In genomic region chr6:115174845-115175244, GRCm38 (mm10) we compare ENCODE assay signal across 10 mouse cellular contexts. TPM values are rescaled to one million over a fixed set of nuclear protein-coding genes. Genes with fewer than 3 reads are reported as not detected.
DNase-seq lines count a peak whose midpoint lies in the region; ATAC-seq and TF ChIP-seq lines count a peak whose summit lies in the region.
"Had no signal": no experiment of that assay in that cellular context is flagged by ENCODE, and none has a peak within 500 bp of the region (broad histone marks: within the 10 kb centered on the region; RNA-seq: fewer than 3 reads in every experiment).

No protein-coding gene starts in this region.

- TF ChIP-seq POLR2A in cortical plate, adult 2 months (IDR thresholded peaks at IDR 0.05; ENCODE audit: extremely low read depth, insufficient read depth, low read length): no peak

- peak; percentile 79 for ATAC-seq in megakaryocyte-erythroid progenitor cell, adult 5-6 weeks (replicated peaks; ENCODE audit: low FRiP score, low TSS enrichment, poor library complexity, severe bottlenecking)

- intact Hi-C loops in left cerebral cortex, adult 2 months (cut with DNase I): loop anchor here (5.0 kb wide), 1 partner anchor 47 kb away; no protein-coding TSS in a partner anchor

- H3K4me1 ChIP-seq in cortical plate, adult 2 months (ENCODE audit: control insufficient read depth, insufficient read depth, low read length): peaks cover 6% of the 10 kb centered on the region; the same call in 1 of the 2 replicates

- DNase-seq in adrenal gland, postnatal 14 days: peak; percentile 21
- no peak for DNase-seq in adrenal gland, adult 8-10 months
- no peak for DNase-seq in left cerebral cortex, adult 2 months (ENCODE audit: extremely low spot score in 1 of 2, low spot score in 2 of 2)
- DNase-seq in left cerebral cortex, adult 18-20 months (ENCODE audit: low spot score in 2 of 2): no peak
- no peak for DNase-seq in T-cell, adult 2 months (ENCODE audit: low spot score)
- DNase-seq in ovary, postnatal 10 days (ENCODE audit: low spot score): no peak

- no peak overlapping the region for H3K27ac ChIP-seq in left cerebral cortex, adult 2 months
- H3K27ac ChIP-seq in cortical plate, adult 2 months (ENCODE audit: insufficient read depth, low read length): no peak overlapping the region

- peak; percentile 73 for TF ChIP-seq CTCF in left cerebral cortex, adult 2 months (IDR thresholded peaks at IDR 0.05)
- peak; percentile 61 for TF ChIP-seq CTCF in cortical plate, adult 2 months (IDR thresholded peaks at IDR 0.05; ENCODE audit: extremely low read depth, insufficient read depth, low read length)

- H3K4me3 ChIP-seq in left cerebral cortex, adult 2 months: no peak overlapping the region
- H3K4me3 ChIP-seq in cortical plate, adult 2 months (ENCODE audit: insufficient read depth, low read length): no peak overlapping the region

RNA-seq across cellular contexts. Expression of gene Syn2, which starts 40.1 kb away (rescaled TPM):
- total RNA-seq in adrenal gland, postnatal 14 days (2021): 18.9 and 32.4 TPM in 2 replicates
- 10 to 100 TPM; 18.0 to 39.1 (median 25.6) TPM for total RNA-seq in adrenal gland, adult 8-10 months (2022)
- total RNA-seq in left cerebral cortex, adult 2 months (2021): 100 to 1,000 TPM; 445 to 453 TPM
- 100 to 1,000 TPM; 459 to 524 TPM for total RNA-seq in left cerebral cortex, adult 18-20 months (2021)
- 366 and 381 TPM in 2 replicates for polyA plus RNA-seq in cortical plate, adult 2 months (2012; rRNA removed)
- total RNA-seq in megakaryocyte-erythroid progenitor cell, adult 5-6 weeks (2014; fragmentation: Nextera tagmentation): not detected in 2 replicates
- total RNA-seq in megakaryocyte-erythroid progenitor cell, adult 5-6 weeks (2017): not detected in 2 replicates
- total RNA-seq: granulocyte monocyte progenitor cell, adult 5-6 weeks had no signal

RNA-seq across cellular contexts. Expression of gene Gm17482, which starts 52.3 kb away (rescaled TPM):
- total RNA-seq in adrenal gland, postnatal 14 days (2021): not detected in 2 replicates
- not detected for total RNA-seq in adrenal gland, adult 8-10 months (2022)
- not detected for total RNA-seq in left cerebral cortex, adult 2 months (2021)
- not detected for total RNA-seq in left cerebral cortex, adult 18-20 months (2021)
- polyA plus RNA-seq in cortical plate, adult 2 months (2012; rRNA removed): not detected in 2 replicates
- total RNA-seq in megakaryocyte-erythroid progenitor cell, adult 5-6 weeks (2014; fragmentation: Nextera tagmentation): not detected in 2 replicates
- total RNA-seq in megakaryocyte-erythroid progenitor cell, adult 5-6 weeks (2017): not detected in 2 replicates
- total RNA-seq: granulocyte monocyte progenitor cell, adult 5-6 weeks had no signal
- polyA plus RNA-seq: lung, embryonic 16.5 days had no signal

Comparison
In these comparisons a context has a peak if more than half of its experiments do, and no peak if none do; other contexts are left out.
1. RNA of gene Syn2, which starts 40.1 kb away (total RNA-seq): 459 to 524 TPM in left cerebral cortex, adult 18-20 months, 445 to 453 TPM in left cerebral cortex, adult 2 months, 18.0 to 39.1 TPM in adrenal gland, adult 8-10 months and 18.9 to 32.4 TPM in adrenal gland, postnatal 14 days; not detected in megakaryocyte-erythroid progenitor cell, adult 5-6 weeks; every median in the first group is over 10 times any median in the second.